Comparison of ENCODE assay signal across 9 mouse cellular contexts in the genomic region with DNA sequence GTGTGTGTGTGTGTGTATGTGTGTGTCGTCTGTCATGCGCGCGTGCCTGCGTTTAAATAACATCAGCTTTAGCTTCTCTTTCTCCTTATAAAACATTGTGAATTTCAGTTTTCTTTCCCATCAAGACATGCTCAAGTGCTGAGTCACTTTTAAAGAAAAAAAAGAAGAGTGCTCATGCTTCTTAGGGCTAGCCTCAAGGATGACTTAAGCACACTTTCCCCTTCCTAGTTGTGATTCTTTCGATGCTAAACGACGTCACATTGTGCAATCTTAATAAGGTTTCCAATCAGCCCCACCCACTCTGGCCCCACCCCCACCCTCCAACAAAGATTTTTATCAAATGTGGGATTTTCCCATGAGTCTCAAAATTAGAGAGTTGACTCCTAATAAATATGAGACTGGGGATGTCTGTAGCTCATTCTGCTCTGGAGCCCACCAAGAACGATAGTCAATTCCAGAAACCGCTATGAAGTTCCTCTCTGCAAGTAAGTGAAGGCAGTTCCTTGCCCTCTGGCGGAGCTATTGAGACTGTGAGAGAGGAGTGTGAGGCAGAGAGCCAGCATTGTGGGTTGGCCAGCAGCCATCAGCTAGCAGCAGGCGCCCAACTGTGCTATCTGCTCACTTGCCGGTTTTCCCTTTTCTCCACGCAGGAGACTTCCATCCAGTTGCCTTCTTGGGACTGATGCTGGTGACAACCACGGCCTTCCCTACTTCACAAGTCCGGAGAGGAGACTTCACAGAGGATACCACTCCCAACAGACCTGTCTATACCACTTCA. TPM values are rescaled to one million over a fixed set of nuclear protein-coding genes. Genes with fewer than 3 reads are reported as not detected.
DNase-seq lines count a peak whose midpoint lies in the region; ATAC-seq and TF ChIP-seq lines count a peak whose summit lies in the region.
"Had no signal": no experiment of that assay in that cellular context is flagged by ENCODE, and none has a peak within 500 bp of the region (broad histone marks: within the 10 kb centered on the region; RNA-seq: fewer than 3 reads in every experiment).

Il6 (plus strand) TSS at position 389 of the 778 bp plus-strand sequence.

- 48% methylated on average over 16 of the region's 16 CpGs for WGBS in heart, embryonic 12.5 days
- WGBS in lung, embryonic 16.5 days: 47% methylated on average over 16 of the region's 16 CpGs

- peak; percentile 73; the same call in 1 of the 2 replicates for ATAC-seq in heart, embryonic 12.5 days (ENCODE audit: insufficient number of reproducible peaks, low FRiP score)
- peak; percentile 92 for ATAC-seq in lung, embryonic 16.5 days (ENCODE audit: low read depth)
- ATAC-seq in inflammation-experienced regulatory T-cells, adult 6 months: no peak

- no peaks in the 10 kb centered on the region for H3K9me3 ChIP-seq in ES-E14 (ENCODE audit: control insufficient read depth, insufficient read depth, low read depth, low read length)
- H3K9me3 ChIP-seq in heart, embryonic 12.5 days (replicated peaks): no peaks in the 10 kb centered on the region
- H3K9me3 ChIP-seq in lung, embryonic 16.5 days (ENCODE audit: control insufficient read depth, low read length): no peaks in the 10 kb centered on the region
- H3K9me3 ChIP-seq: liver, embryonic 13.5 days had no signal

- H3K4me1 ChIP-seq in ES-E14 (ENCODE audit: control insufficient read depth in 2 of 2, insufficient read depth in 2 of 2, low read length in 2 of 2, poor library complexity in 1 of 2): no peaks in the 10 kb centered on the region
- H3K4me1 ChIP-seq in heart, embryonic 12.5 days (replicated peaks): peaks cover 8% of the 10 kb centered on the region
- H3K4me1 ChIP-seq in lung, embryonic 16.5 days (replicated peaks; ENCODE audit: control insufficient read depth, insufficient read depth, low read length): peaks cover 7% of the 10 kb centered on the region

- in situ Hi-C loops in ES-E14 (cut with MboI; ENCODE audit: low sequenced_read_pairs in 2 of 2, unreplicated experiment in 2 of 2): no loop called here

- peak within 1 kb of the TSS; percentile 5; the same call in 1 of the 2 replicates for H3K4me2 ChIP-seq in heart, embryonic 12.5 days
- H3K4me2 ChIP-seq in lung, embryonic 16.5 days (ENCODE audit: low read depth, low read length): peak within 1 kb of the TSS; percentile 38
- H3K4me2 ChIP-seq: liver, embryonic 13.5 days had no signal

- DNase-seq in ES-E14 (ENCODE audit: low read depth, low spot score): peak; percentile 13
- peak; percentile 78 for DNase-seq in adrenal gland, adult 8-10 months
- peak; percentile 4 for DNase-seq in embryo, embryonic 9.5 days (ENCODE audit: extremely low spot score)
- peak; percentile 90 for DNase-seq in layer of hippocampus, adult 11-12 months (ENCODE audit: low spot score)
- peak; percentile 93 for DNase-seq in right cerebral cortex, postnatal 4 days
- DNase-seq: liver, embryonic 13.5 days had no signal

- H3K36me3 ChIP-seq in ES-E14 (ENCODE audit: control insufficient read depth, insufficient read depth, low read length, poor library complexity, severe bottlenecking): no peaks in the 10 kb centered on the region
- no peaks in the 10 kb centered on the region for H3K36me3 ChIP-seq in heart, embryonic 12.5 days
- no peaks in the 10 kb centered on the region for H3K36me3 ChIP-seq in lung, embryonic 16.5 days (ENCODE audit: control insufficient read depth, insufficient read depth, low read length)
- H3K36me3 ChIP-seq: liver, embryonic 13.5 days had no signal

- H3K27ac ChIP-seq in ES-E14 (ENCODE audit: insufficient read depth, low read depth, low read length, poor library complexity, severe bottlenecking): no peak within 1 kb of the TSS
- no peak within 1 kb of the TSS for H3K27ac ChIP-seq in heart, embryonic 12.5 days (ENCODE audit: poor library complexity, severe bottlenecking)
- H3K27ac ChIP-seq in lung, embryonic 16.5 days (ENCODE audit: low read length): no peak within 1 kb of the TSS
- H3K27ac ChIP-seq: liver, embryonic 13.5 days had no signal

- no peak within 1 kb of the TSS for H3K4me3 ChIP-seq in ES-E14 (ENCODE audit: insufficient read depth in 1 of 2, low read depth in 1 of 2, low read length in 2 of 2, poor library complexity in 1 of 2, severe bottlenecking in 1 of 2)
- H3K4me3 ChIP-seq in heart, embryonic 12.5 days: no peak within 1 kb of the TSS
- H3K4me3 ChIP-seq in lung, embryonic 16.5 days (ENCODE audit: low read length): no peak within 1 kb of the TSS
- H3K4me3 ChIP-seq: liver, embryonic 13.5 days had no signal

- H3K9ac ChIP-seq in ES-E14 (ENCODE audit: insufficient read depth, low read depth, low read length, poor library complexity, severe bottlenecking): no peak within 1 kb of the TSS
- no peak within 1 kb of the TSS for H3K9ac ChIP-seq in heart, embryonic 12.5 days
- no peak within 1 kb of the TSS for H3K9ac ChIP-seq in lung, embryonic 16.5 days (ENCODE audit: low read length)
- H3K9ac ChIP-seq: liver, embryonic 13.5 days had no signal

- H3K27me3 ChIP-seq in heart, embryonic 12.5 days (replicated peaks): no peaks in the 10 kb centered on the region
- H3K27me3 ChIP-seq in lung, embryonic 16.5 days (ENCODE audit: control insufficient read depth, insufficient read depth, low read depth, low read length): no peaks in the 10 kb centered on the region
- H3K27me3 ChIP-seq: liver, embryonic 13.5 days had no signal

TF ChIP-seq in ES-E14, 5 proteins besides CTCF, POLR2A, EP300 and RAD21:
- no peak for TF ChIP-seq CHD2 (IDR thresholded peaks at IDR 0.05; ENCODE audit: low read depth, low read length)

RNA-seq across cellular contexts. Expression of gene Il6, which starts in this region (rescaled TPM):
- not detected in 2 replicates for total RNA-seq in ES-E14 (2012; rRNA removed)
- total RNA-seq in adrenal gland, adult 8-10 months (2022): not detected
- 0.43 TPM in 1 of 2 replicates, not detected in the other for polyA plus RNA-seq in heart, embryonic 12.5 days (2016; fragmentation: Nextera tagmentation; extraction: Ambion mirVana)
- polyA plus RNA-seq in lung, embryonic 16.5 days (2015; fragmentation: Nextera tagmentation; extraction: Ambion mirVana): 0.24 and 0.53 TPM in 2 replicates
- under 1 TPM in 2 of 3 experiments, not detected in 1; 0.35 to 0.45 TPM for polyA plus RNA-seq in inflammation-experienced regulatory T-cells, adult 6 months (2017; shearing (Covaris generic))

Comparison
In these comparisons a context has a peak if more than half of its experiments do, and no peak if none do; other contexts are left out.
1. Peak in DNase-seq in ES-E14; RNA of the gene not detected or under 1 TPM.
2. Peak in DNase-seq in adrenal gland, adult 8-10 months; RNA of the gene not detected or under 1 TPM.
3. Peak in ATAC-seq and H3K4me2 ChIP-seq in heart, embryonic 12.5 days; RNA of the gene not detected or under 1 TPM.
4. Peak in ATAC-seq and H3K4me2 ChIP-seq in lung, embryonic 16.5 days; RNA of the gene not detected or under 1 TPM.
5. DNase-seq: peak in every context shown above with its lines; median percentile 93 in right cerebral cortex, postnatal 4 days; 90 in layer of hippocampus, adult 11-12 months; 78 in adrenal gland, adult 8-10 months; 13 in ES-E14; 4 in embryo, embryonic 9.5 days.